Mouse (Mus musculus) erythroblast, embryonic 14.5 days (primary cell): ENCODE measurements around the gene Entpd1. TPM values are rescaled to one million over a fixed set of nuclear protein-coding genes. Genes with fewer than 3 reads are reported as not detected.

Experiments
- H3K27me3 ChIP-seq: 2 replicates; pipeline ENCODE4 v1.6.1; 2012; ENCODE audit warnings: inconsistent platforms; ENCODE audit not compliant: control insufficient read depth
- H3K36me3 ChIP-seq: 2 replicates; pipeline ENCODE4 v1.6.1; 2012; ENCODE audit warnings: mild to moderate bottlenecking, inconsistent platforms; ENCODE audit not compliant: control insufficient read depth
- H3K4me1 ChIP-seq: 2 replicates; pipeline ENCODE4 v1.6.1; 2012; ENCODE audit warnings: inconsistent platforms; ENCODE audit not compliant: control insufficient read depth
- H3K4me3 ChIP-seq: replicated peaks from 2 replicates; pipeline ENCODE3; 2012; ENCODE audit warnings: moderate library complexity, mild to moderate bottlenecking, inconsistent platforms
- H3K9me3 ChIP-seq: 2 replicates; pipeline ENCODE4 v1.6.1; 2012; ENCODE audit warnings: low read length, inconsistent platforms, mixed read lengths; ENCODE audit not compliant: control insufficient read depth
- GATA1 ChIP-seq: IDR thresholded peaks from 2 replicates; pipeline ENCODE4 v1.6.1; 2012; ENCODE audit warnings: low read length, inconsistent platforms, mixed read lengths
- TAL1 ChIP-seq: IDR thresholded peaks from 3 replicates; pipeline ENCODE4 v1.6.1; 2012; ENCODE audit warnings: low read length, inconsistent platforms, mixed read lengths
- polyA plus RNA-seq: library from polyadenylated mRNA; stranded (reverse); fragments of >175 nt; gene quantifications from 2 replicates; pipeline ENCODE4 v1.2.3, GENCODE M21; 2012

Entpd1 gene
- polyA plus RNA-seq, 1 experiment: 0.05 TPM

- H3K27me3 ChIP-seq: 0 out of 2 replicates have a peak, but pooled peaks cover 2% of the 10 kb centered on the region
Measured at GRCm38 (mm10) chr19:40746603-40747002, 134.4 kb downstream of the Entpd1 start.

GRCm38 (mm10) chr19:40748559-40748958, 136.4 kb downstream of the Entpd1 start, which contains the start of gene Cc2d2b:
Gene Cc2d2b, plus strand, starts transcription at chr19:40748753.
- Histone ChIP-seq H3K4me1 (no peaks in the 10 kb centered on the region), H3K36me3 (no peaks in the 10 kb centered on the region), H3K4me3 (no peak within 1 kb of the TSS), H3K9me3 (no peaks in the 10 kb centered on the region), H3K27me3 (0 out of 2 replicates have a peak, but pooled peaks cover 2% of the 10 kb centered on the region)
- no peak for TF ChIP-seq GATA1
- no peak for TF ChIP-seq TAL1

More at GRCm38 (mm10) chr19:40746603-40747002, 134.4 kb downstream of the Entpd1 start:
- no peaks in the 10 kb centered on the region for H3K36me3 ChIP-seq
- no peaks in the 10 kb centered on the region for H3K9me3 ChIP-seq
- TF ChIP-seq TAL1: no peak
- no peak for TF ChIP-seq GATA1
- H3K4me3 ChIP-seq: no peak overlapping the region
- no peaks in the 10 kb centered on the region for H3K4me1 ChIP-seq

- no peaks in the 10 kb centered on the region for H3K36me3 ChIP-seq
- H3K4me3 ChIP-seq: no peak overlapping the region
- H3K4me1 ChIP-seq: peaks cover 9% of the 10 kb centered on the region
- TF ChIP-seq TAL1 (no peak), GATA1 (no peak)
- no peaks in the 10 kb centered on the region for H3K9me3 ChIP-seq
- peaks cover 8% of the 10 kb centered on the region for H3K27me3 ChIP-seq
Measured at GRCm38 (mm10) chr19:40754311-40754710, 142.1 kb downstream of the Entpd1 start.

GRCm38 (mm10) chr19:40760071-40760470, 147.9 kb downstream of the Entpd1 start:
- Histone ChIP-seq H3K4me3 (no peak overlapping the region), H3K4me1 (peaks cover 16% of the 10 kb centered on the region), H3K9me3 (no peaks in the 10 kb centered on the region), H3K27me3 (peaks cover 10% of the 10 kb centered on the region), H3K36me3 (peaks cover 7% of the 10 kb centered on the region)
- TF ChIP-seq GATA1: no peak
- TF ChIP-seq TAL1: no peak

GRCm38 (mm10) chr19:40762023-40762759, 150.0 kb downstream of the Entpd1 start:
- H3K36me3 ChIP-seq: peaks cover 8% of the 10 kb centered on the region
- peaks cover 6% of the 10 kb centered on the region for H3K27me3 ChIP-seq
- no peaks in the 10 kb centered on the region for H3K9me3 ChIP-seq
- H3K4me1 ChIP-seq: peaks cover 19% of the 10 kb centered on the region
- TF ChIP-seq GATA1 (no peak), TAL1 (no peak)
- no peak overlapping the region for H3K4me3 ChIP-seq

GRCm38 (mm10) chr19:40767189-40767588, 155.0 kb downstream of the Entpd1 start:
- no peak for TF ChIP-seq GATA1
- TF ChIP-seq TAL1: no peak
- H3K9me3 ChIP-seq: no peaks in the 10 kb centered on the region
- H3K27me3 ChIP-seq: no peaks in the 10 kb centered on the region; the same call in 1 of the 2 replicates
- H3K4me3 ChIP-seq: no peak overlapping the region
- H3K36me3 ChIP-seq: peaks cover 8% of the 10 kb centered on the region
- H3K4me1 ChIP-seq: peaks cover 37% of the 10 kb centered on the region

- peak overlapping the region; percentile 66 for H3K4me3 ChIP-seq
- no peaks in the 10 kb centered on the region for H3K9me3 ChIP-seq
- TF ChIP-seq TAL1: peak; percentile 59
- TF ChIP-seq GATA1: peak; percentile 89
- H3K36me3 ChIP-seq: peaks cover 2% of the 10 kb centered on the region; the same call in 1 of the 2 replicates
- H3K27me3 ChIP-seq: peaks cover 6% of the 10 kb centered on the region
- H3K4me1 ChIP-seq: peaks cover 51% of the 10 kb centered on the region
Measured at GRCm38 (mm10) chr19:40769341-40769770, 157.2 kb downstream of the Entpd1 start.

GRCm38 (mm10) chr19:40788004-40788714, 176.0 kb downstream of the Entpd1 start:
- 0 out of 2 replicates have a peak, but pooled peaks cover 2% of the 10 kb centered on the region for H3K27me3 ChIP-seq
- no peaks in the 10 kb centered on the region for H3K9me3 ChIP-seq
- no peak overlapping the region for H3K4me3 ChIP-seq
- TF ChIP-seq TAL1 (no peak), GATA1 (no peak)
- peaks cover 2% of the 10 kb centered on the region for H3K4me1 ChIP-seq
- H3K36me3 ChIP-seq: no peaks in the 10 kb centered on the region

- Histone ChIP-seq H3K4me3 (no peak overlapping the region), H3K36me3 (no peaks in the 10 kb centered on the region), H3K4me1 (peaks cover 2% of the 10 kb centered on the region), H3K9me3 (no peaks in the 10 kb centered on the region), H3K27me3 (peaks cover 5% of the 10 kb centered on the region; the same call in 1 of the 2 replicates)
- TF ChIP-seq TAL1 (no peak), GATA1 (no peak)
Measured at GRCm38 (mm10) chr19:40788715-40789084, 176.5 kb downstream of the Entpd1 start.

Other genes with a start within 250 kb of the Entpd1 start
- gene Sorbs1, start 98.6 kb upstream of the Entpd1 start, polyA plus RNA-seq: 2.4 TPM in 2 replicates
- gene Aldh18a1, start 23.9 kb upstream of the Entpd1 start, polyA plus RNA-seq: 0.25 and 0.48 TPM in 2 replicates
- 0.27 and 0.49 TPM in 2 replicates for gene Tctn3, start 133 bp upstream of the Entpd1 start, polyA plus RNA-seq
- gene Cc2d2b, start 136.4 kb downstream of the Entpd1 start, polyA plus RNA-seq: not detected in 2 replicates
- 0.04 and 0.06 TPM in 2 replicates for gene Ccnj, start 218.9 kb downstream of the Entpd1 start, polyA plus RNA-seq